Mouse (Mus musculus) MEL (cell line): Measurements from ENCODE around the gene 3110082I17Rik.

Source experiments
- CTCF ChIP-seq, 3 experiments: IDR thresholded peaks in 2 of 3; conservative IDR thresholded peaks in 1 of 3; 2 replicates each; pipeline ENCODE4 v1.5.1; 2011 to 2012; ENCODE audit warnings: low read length in 3 of 3, low read depth in 2 of 3, mild to moderate bottlenecking in 2 of 3, improper control_type of control experiment in 1 of 3, inconsistent platforms in 1 of 3, mixed read lengths in 1 of 3, moderate library complexity in 1 of 3; ENCODE audit not compliant: control insufficient read depth in 1 of 3, insufficient read depth in 1 of 3, poor library complexity in 1 of 3, severe bottlenecking in 1 of 3
- RCOR1 ChIP-seq: IDR thresholded peaks from 2 replicates; pipeline ENCODE4 v1.6.1; 2012; ENCODE audit warnings: low read depth, mild to moderate bottlenecking, inconsistent platforms, low read length, improper control_type of control experiment
- USF2 ChIP-seq, 2 experiments: IDR thresholded peaks; 2 replicates each; pipeline ENCODE4 v1.6.1; 2011 to 2012; ENCODE audit warnings: improper control_type of control experiment in 2 of 2, low read length in 2 of 2, borderline replicate concordance in 1 of 2, inconsistent platforms in 1 of 2, low read depth in 1 of 2, mild to moderate bottlenecking in 1 of 2; ENCODE audit not compliant: insufficient read depth in 1 of 2

DNA sequence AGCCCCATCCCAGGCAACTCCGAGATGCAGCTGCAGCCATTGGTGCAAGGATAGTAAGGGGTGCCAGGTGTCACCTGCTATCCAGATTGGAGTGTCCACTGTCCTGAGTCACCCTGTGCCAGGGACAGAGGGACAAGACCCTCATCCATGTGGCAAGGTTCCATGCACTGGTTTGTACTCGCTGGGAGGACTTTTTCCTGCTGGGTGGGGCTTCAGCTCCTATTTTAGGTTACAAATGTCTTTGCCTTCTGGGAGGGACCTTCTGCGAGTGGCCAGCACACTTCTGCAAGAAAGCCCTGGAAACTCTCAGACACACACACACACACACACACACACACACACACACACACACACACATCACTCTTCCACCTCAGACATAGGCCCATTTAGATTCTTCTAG, 54.4 kb downstream of the 3110082I17Rik start:
- TF ChIP-seq RCOR1 (no peak), CTCF (IDR thresholded peaks at IDR 0.05 in 2 of 3, conservative IDR thresholded peaks at IDR 0.05 in 1 of 3; ENCODE audit: control insufficient read depth in 1 of 3, insufficient read depth in 1 of 3, low read depth in 2 of 3, low read length in 3 of 3, poor library complexity in 1 of 3, severe bottlenecking in 1 of 3) (no peak), USF2 (IDR thresholded peaks at IDR 0.05; ENCODE audit: borderline replicate concordance in 1 of 2, insufficient read depth in 1 of 2, low read depth in 1 of 2, low read length in 2 of 2) (no peak)
